Mouse (Mus musculus) forelimb bud, embryonic 11.5 days (tissue): Measurements from ENCODE around the gene Cwc15.

Source experiments
- DNase-seq: peaks from one replicate; pipeline ENCODE4 v3.0.0-alpha.2; 2012; ENCODE audit warnings: low read depth, low spot score

Cwc15 gene

DNA sequence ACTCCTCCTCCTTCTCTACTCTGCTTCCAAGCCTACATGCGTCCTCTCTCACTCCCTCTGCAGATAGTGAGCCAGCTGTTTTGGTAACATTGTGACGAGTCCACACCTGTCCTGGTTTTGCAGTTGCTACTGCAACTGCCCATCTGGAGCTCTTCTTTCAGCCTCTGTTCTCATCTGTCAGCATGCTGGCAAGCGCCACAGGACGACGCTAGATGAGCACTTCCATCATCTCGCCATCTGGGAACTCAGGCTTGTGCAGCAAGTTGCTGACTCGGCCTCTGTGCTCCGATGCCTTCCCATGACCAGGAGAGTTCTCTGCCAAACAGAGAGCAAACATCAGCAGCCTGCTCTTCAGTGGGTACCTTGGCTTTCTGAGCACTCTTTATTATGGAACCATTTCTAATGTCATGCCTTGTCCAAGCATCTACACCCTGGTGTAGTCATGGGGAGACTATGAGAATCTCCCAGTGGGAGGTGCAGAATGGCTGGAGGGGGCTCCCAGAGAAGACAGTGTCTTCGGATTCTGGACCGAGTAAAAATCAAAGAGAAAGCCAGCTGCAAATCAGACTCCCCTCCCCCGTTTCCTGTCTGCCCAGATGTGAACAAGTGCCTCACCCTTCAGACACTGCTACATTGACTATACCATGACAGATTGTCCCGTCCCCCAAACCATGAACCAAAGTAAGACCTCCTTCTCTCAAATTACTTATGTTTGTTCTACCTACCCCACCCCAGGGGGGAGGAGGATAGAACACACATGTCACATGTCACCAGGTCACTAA lies 47.4 kb downstream of the Cwc15 start:
- DNase-seq = no peak

DNA sequence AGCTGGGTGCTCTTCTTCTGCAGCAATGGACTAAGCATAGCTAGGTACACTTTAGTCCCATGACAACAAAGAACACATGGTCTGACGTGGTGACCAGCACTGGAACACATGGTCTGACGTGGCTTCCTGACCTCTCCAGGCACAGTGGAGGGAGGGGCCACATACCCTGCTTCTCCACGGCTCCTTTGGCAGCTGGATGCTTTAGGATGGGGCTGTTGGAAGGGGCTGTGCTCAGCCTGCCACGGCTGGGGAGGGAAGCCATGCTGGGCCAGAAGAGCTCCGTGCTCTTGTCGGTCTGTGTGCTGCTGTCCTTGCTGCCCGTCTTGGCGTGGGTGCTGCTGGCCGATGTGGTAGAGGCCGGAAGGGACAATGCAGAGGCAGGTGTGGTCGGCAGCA lies 47.9 kb downstream of the Cwc15 start:
- DNase-seq = no peak

DNA sequence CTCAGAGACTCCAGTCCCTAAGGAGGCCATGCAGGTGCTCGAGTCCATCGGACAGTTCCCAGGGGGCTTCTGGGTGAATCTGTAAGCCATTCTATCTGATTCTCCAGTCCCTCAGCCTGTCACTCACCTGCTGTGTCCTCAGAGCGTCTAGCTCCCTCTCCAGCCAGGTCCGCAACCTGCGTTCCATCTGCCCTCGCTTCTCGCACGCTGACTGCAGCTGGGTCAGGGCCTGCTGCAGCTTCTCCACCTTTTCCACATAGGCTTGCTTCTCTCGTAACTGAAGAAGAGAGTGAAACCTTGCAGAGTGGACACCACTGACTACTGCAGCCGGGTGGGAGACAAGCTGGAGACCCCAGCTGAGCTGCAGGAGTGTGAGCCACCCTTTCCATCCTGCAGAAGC lies 57.9 kb downstream of the Cwc15 start:
- DNase-seq = no peak

DNA sequence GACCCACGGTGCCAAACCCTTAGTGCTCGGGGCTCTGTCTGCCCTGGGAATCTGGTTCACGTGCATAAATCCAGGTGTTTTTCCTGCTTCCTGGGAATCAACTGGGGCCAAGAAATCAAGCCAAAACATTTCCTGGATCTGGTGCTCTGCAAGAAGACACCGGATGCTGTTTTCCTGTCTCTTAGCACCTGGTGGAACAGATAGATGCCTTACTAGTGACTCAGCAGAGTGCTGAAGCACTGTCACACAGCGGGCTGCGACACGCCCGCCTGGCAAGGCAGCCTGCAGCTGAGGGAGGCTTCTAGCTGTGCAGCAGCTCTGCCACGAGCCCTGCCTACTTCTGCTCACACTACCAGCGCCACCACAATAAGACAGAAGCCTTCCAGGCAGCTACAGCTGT lies 59.0 kb downstream of the Cwc15 start:
- no peak for DNase-seq

DNA sequence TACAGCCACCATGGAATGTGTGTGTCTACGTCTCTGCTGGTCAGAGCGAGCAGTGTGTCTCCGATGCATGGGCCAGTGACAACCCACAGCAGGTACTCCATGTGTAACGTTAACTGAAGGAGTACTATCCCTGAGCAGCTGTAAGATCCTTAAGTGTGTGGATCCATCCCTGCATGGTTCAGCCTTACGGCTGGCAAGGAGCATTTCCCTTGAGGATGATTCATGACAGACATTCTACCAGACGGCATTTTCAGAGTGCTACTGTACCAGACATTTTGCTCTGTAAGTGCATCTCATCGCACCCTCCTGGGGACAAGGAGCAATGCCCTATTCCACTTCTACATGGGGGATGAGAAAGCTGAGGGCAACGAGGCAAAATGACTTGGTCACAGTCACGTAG lies 59.6 kb downstream of the Cwc15 start:
- DNase-seq = no peak
